ENCODE assay signal across 16 mouse cellular contexts in genomic region chr9:106328772-106329511, GRCm38 (mm10). TPM values are rescaled to one million over a fixed set of nuclear protein-coding genes. Genes with fewer than 3 reads are reported as not detected.
DNase-seq lines count a peak whose midpoint lies in the region; ATAC-seq and TF ChIP-seq lines count a peak whose summit lies in the region.
"Had no signal": no experiment of that assay in that cellular context is flagged by ENCODE, and none has a peak within 500 bp of the region (broad histone marks: within the 10 kb centered on the region; RNA-seq: fewer than 3 reads in every experiment).

No protein-coding gene starts in this region.

- 0 out of 2 replicates have a peak overlapping the region, but pooled peaks have one; percentile 2 for H3K9ac ChIP-seq in limb, embryonic 13.5 days
- H3K9ac ChIP-seq: heart, embryonic 13.5 days; neural tube, embryonic 15.5 days had no signal

- H3K4me1 ChIP-seq in heart, embryonic 10.5 days = peaks cover 31% of the 10 kb centered on the region
- peaks cover 17% of the 10 kb centered on the region for H3K4me1 ChIP-seq in cortical plate, adult 2 months (ENCODE audit: control insufficient read depth, insufficient read depth, low read length)
- H3K4me1 ChIP-seq in limb, embryonic 13.5 days = peaks cover 65% of the 10 kb centered on the region

- TF ChIP-seq POLR2A in cortical plate, adult 2 months (IDR thresholded peaks at IDR 0.05; ENCODE audit: extremely low read depth, insufficient read depth, low read length) = no peak

- ATAC-seq in limb, embryonic 13.5 days (ENCODE audit: low FRiP score, low read depth) = peak; percentile 55
- ATAC-seq: inflammation-experienced regulatory T-cells, adult 6 months had no signal

- H3K9me3 ChIP-seq in heart, embryonic 10.5 days = no peaks in the 10 kb centered on the region
- no peaks in the 10 kb centered on the region for H3K9me3 ChIP-seq in limb, embryonic 13.5 days
- H3K9me3 ChIP-seq: heart, embryonic 13.5 days; hindbrain, embryonic 10.5 days; neural tube, embryonic 15.5 days had no signal

- peaks cover 15% of the 10 kb centered on the region for H3K36me3 ChIP-seq in heart, embryonic 10.5 days
- peaks cover 3% of the 10 kb centered on the region for H3K36me3 ChIP-seq in limb, embryonic 13.5 days
- H3K36me3 ChIP-seq: neural tube, embryonic 15.5 days had no signal

- peak overlapping the region; percentile 1; the same call in 1 of the 2 replicates for H3K4me2 ChIP-seq in limb, embryonic 13.5 days (replicated peaks)
- H3K4me2 ChIP-seq: heart, embryonic 13.5 days; neural tube, embryonic 15.5 days had no signal

- no peak for TF ChIP-seq CTCF in left cerebral cortex, adult 2 months (IDR thresholded peaks at IDR 0.05)
- no peak for TF ChIP-seq CTCF in cortical plate, adult 2 months (IDR thresholded peaks at IDR 0.05; ENCODE audit: extremely low read depth, insufficient read depth, low read length)

- H3K4me3 ChIP-seq in heart, embryonic 10.5 days = no peak overlapping the region
- no peak overlapping the region for H3K4me3 ChIP-seq in left cerebral cortex, adult 2 months
- H3K4me3 ChIP-seq in cortical plate, adult 2 months (ENCODE audit: insufficient read depth, low read length) = no peak overlapping the region
- no peak overlapping the region for H3K4me3 ChIP-seq in limb, embryonic 13.5 days
- H3K4me3 ChIP-seq: heart, embryonic 13.5 days; hindbrain, embryonic 10.5 days; neural tube, embryonic 15.5 days had no signal

- H3K27me3 ChIP-seq in heart, embryonic 10.5 days (ENCODE audit: insufficient read depth, poor library complexity, severe bottlenecking) = no peaks in the 10 kb centered on the region
- no peaks in the 10 kb centered on the region for H3K27me3 ChIP-seq in limb, embryonic 13.5 days
- H3K27me3 ChIP-seq: heart, embryonic 13.5 days; neural tube, embryonic 15.5 days had no signal

- 78% methylated on average over 5 of the region's 5 CpGs for WGBS in heart, embryonic 10.5 days
- 45% methylated on average over 5 of the region's 5 CpGs for WGBS in limb, embryonic 13.5 days

- no peak for DNase-seq in heart, embryonic 10.5 days (ENCODE audit: low spot score)
- no peak for DNase-seq in heart, postnatal 4 days
- DNase-seq in left cerebral cortex, adult 2 months (ENCODE audit: extremely low spot score in 1 of 2, low spot score in 2 of 2) = no peak
- DNase-seq in left cerebral cortex, adult 8-10 months (ENCODE audit: low spot score in 2 of 2) = no peak
- DNase-seq in cerebellum, postnatal 25 days = no peak
- no peak for DNase-seq in urinary bladder, postnatal 25 days (ENCODE audit: low spot score)
- DNase-seq: adrenal gland, postnatal 25 days; cerebellum, adult 9-11 months; gastrocnemius, postnatal 36 days; right cerebral cortex, adult 18-20 months had no signal

- intact Hi-C loops in left cerebral cortex, adult 2 months (cut with DNase I) = no loop called here

- H3K27ac ChIP-seq in heart, embryonic 10.5 days = 0 out of 2 replicates have a peak overlapping the region, but pooled peaks have one; percentile 5
- peak overlapping the region; percentile 93 for H3K27ac ChIP-seq in left cerebral cortex, adult 2 months
- H3K27ac ChIP-seq in cortical plate, adult 2 months (ENCODE audit: insufficient read depth, low read length) = peak overlapping the region; percentile 50; the same call in 1 of the 2 replicates
- H3K27ac ChIP-seq in limb, embryonic 13.5 days = peak overlapping the region; percentile 81
- H3K27ac ChIP-seq: heart, embryonic 13.5 days; hindbrain, embryonic 10.5 days; neural tube, embryonic 15.5 days had no signal

RNA-seq across cellular contexts. Expression of gene Dusp7, which starts 39.5 kb away (rescaled TPM):
- 14.4 and 21.0 TPM in 2 replicates for polyA plus RNA-seq in heart, embryonic 10.5 days (2016; fragmentation: Nextera tagmentation; extraction: Ambion mirVana)
- total RNA-seq in heart, postnatal 4 days (2021) = 10 to 100 TPM; 26.2 to 33.5 TPM
- 100 to 1,000 TPM; 105 to 115 TPM for total RNA-seq in left cerebral cortex, adult 2 months (2021)
- total RNA-seq in left cerebral cortex, adult 8-10 months (2022) = 100 to 1,000 TPM in 1 of 4 experiments, 10 to 100 TPM in 3; 89.5 to 103 (median 93.0) TPM
- polyA plus RNA-seq in cortical plate, adult 2 months (2012; rRNA removed) = 128 and 130 TPM in 2 replicates
- 40.5 and 41.1 TPM in 2 replicates for polyA plus RNA-seq in limb, embryonic 13.5 days (2015; fragmentation: Nextera tagmentation; extraction: Ambion mirVana)

RNA-seq across cellular contexts. Expression of gene Poc1a, which starts 48.1 kb away (rescaled TPM):
- 36.5 and 42.3 TPM in 2 replicates for polyA plus RNA-seq in heart, embryonic 10.5 days (2016; fragmentation: Nextera tagmentation; extraction: Ambion mirVana)
- 10 to 100 TPM; 17.0 to 19.3 TPM for total RNA-seq in heart, postnatal 4 days (2021)
- 10 to 100 TPM; 18.6 to 19.6 TPM for total RNA-seq in left cerebral cortex, adult 2 months (2021)
- total RNA-seq in left cerebral cortex, adult 8-10 months (2022) = 10 to 100 TPM; 14.6 to 18.3 (median 16.7) TPM
- polyA plus RNA-seq in cortical plate, adult 2 months (2012; rRNA removed) = 32.6 and 34.8 TPM in 2 replicates
- 23.8 and 24.0 TPM in 2 replicates for polyA plus RNA-seq in limb, embryonic 13.5 days (2015; fragmentation: Nextera tagmentation; extraction: Ambion mirVana)

Comparison
In these comparisons a context has a peak if more than half of its experiments do, and no peak if none do; other contexts are left out.
1. H3K27ac ChIP-seq: peak in every context shown above with its lines; median percentile 93 in left cerebral cortex, adult 2 months; 81 in limb, embryonic 13.5 days; 50 in cortical plate, adult 2 months; 5 in heart, embryonic 10.5 days.